ENCODE assay signal across 11 mouse cellular contexts in the genomic region with DNA sequence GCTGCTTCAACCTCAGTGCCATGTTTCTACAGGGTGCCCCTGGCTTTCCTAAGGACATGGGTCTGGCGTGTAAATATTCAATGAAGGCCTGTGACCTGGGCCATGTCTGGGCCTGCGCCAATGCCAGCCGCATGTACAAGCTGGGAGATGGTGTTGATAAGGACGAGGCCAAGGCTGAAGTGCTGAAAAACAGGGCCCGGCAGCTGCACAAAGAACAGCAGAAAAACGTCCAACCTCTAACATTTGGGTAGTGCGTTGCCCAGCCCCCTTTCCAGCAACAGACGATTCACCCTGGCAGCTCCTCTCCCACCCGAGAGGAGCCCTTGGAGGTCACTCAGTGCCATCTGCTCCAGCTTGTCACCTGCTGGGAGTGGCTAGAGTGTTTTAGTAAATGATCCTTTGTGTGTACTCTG. TPM values are rescaled to one million over a fixed set of nuclear protein-coding genes. Genes with fewer than 3 reads are reported as not detected.
DNase-seq lines count a peak whose midpoint lies in the region; ATAC-seq lines count a peak whose summit lies in the region.
"Had no signal": no experiment of that assay in that cellular context is flagged by ENCODE, and none has a peak within 500 bp of the region (broad histone marks: within the 10 kb centered on the region; RNA-seq: fewer than 3 reads in every experiment).

No protein-coding gene starts in this region.

- peak; percentile 46 for DNase-seq in left cerebral cortex, postnatal 4 days
- DNase-seq in left cerebral cortex, postnatal 25 days (ENCODE audit: low spot score in 2 of 2) = no peak
- DNase-seq in ZHBTc4 (ENCODE audit: low read depth, low spot score) = peak; percentile 54
- DNase-seq in cerebellum, postnatal 25 days = peak; percentile 55 to 62
- DNase-seq in heart, adult 9 months (ENCODE audit: low spot score in 2 of 2) = no peak
- DNase-seq in kidney, postnatal 10 days = no peak
- no peak for DNase-seq in heart, adult 8-10 months (ENCODE audit: low spot score)

- H3K9ac ChIP-seq in liver, embryonic 16.5 days (ENCODE audit: low read depth, low read length) = no peak overlapping the region

- 58% methylated on average over 9 of the region's 9 CpGs for WGBS in liver, embryonic 16.5 days (ENCODE audit: insufficient replicate concordance)

- no peaks in the 10 kb centered on the region for H3K9me3 ChIP-seq in liver, embryonic 16.5 days (replicated peaks; ENCODE audit: control insufficient read depth, low read length)
- H3K9me3 ChIP-seq: G1E; heart, embryonic 10.5 days had no signal

- H3K27me3 ChIP-seq in liver, embryonic 16.5 days (ENCODE audit: control insufficient read depth, insufficient read depth, low read depth, low read length) = no peaks in the 10 kb centered on the region

- 0 out of 2 replicates have a peak, but pooled peaks cover 4% of the 10 kb centered on the region for H3K36me3 ChIP-seq in liver, embryonic 16.5 days (ENCODE audit: control insufficient read depth, insufficient read depth)

- no peak overlapping the region for H3K4me3 ChIP-seq in liver, embryonic 16.5 days (ENCODE audit: low read depth, low read length)
- H3K4me3 ChIP-seq: heart, embryonic 10.5 days had no signal

- intact Hi-C loops in left cerebral cortex, postnatal 4 days (cut with DNase I) = loop anchor here (10.0 kb wide), 1 partner anchor 216 kb away; no protein-coding TSS in a partner anchor
- intact Hi-C loops in left cerebral cortex, postnatal 25 days (cut with DNase I) = no loop called here

- H3K27ac ChIP-seq in liver, embryonic 16.5 days (ENCODE audit: low read length) = peak overlapping the region; percentile 36; the same call in 1 of the 2 replicates
- H3K27ac ChIP-seq: heart, embryonic 10.5 days; macrophage had no signal

- no peak overlapping the region for H3K4me2 ChIP-seq in liver, embryonic 16.5 days (ENCODE audit: low read depth, low read length)

- peaks cover 3% of the 10 kb centered on the region for H3K4me1 ChIP-seq in liver, embryonic 16.5 days (ENCODE audit: control insufficient read depth, low read depth, low read length)

- ATAC-seq in liver, embryonic 16.5 days (ENCODE audit: low read depth) = peak; percentile 17; the same call in 1 of the 2 replicates

RNA-seq across cellular contexts. Expression of a gene that starts 10.4 kb away (rescaled TPM):
- total RNA-seq in left cerebral cortex, postnatal 4 days (2021) = 10 to 100 TPM; 31.2 to 40.7 TPM
- 10 to 100 TPM; 26.5 to 29.6 TPM for total RNA-seq in left cerebral cortex, postnatal 25 days (2021)
- polyA plus RNA-seq in liver, embryonic 16.5 days (2015; fragmentation: Nextera tagmentation; extraction: Ambion mirVana) = 20.5 and 26.3 TPM in 2 replicates
- total RNA-seq in heart, adult 8-10 months (2022) = 10 to 100 TPM; 31.0 to 45.6 (median 36.2) TPM

RNA-seq across cellular contexts. Expression of a gene that starts 37.4 kb away (rescaled TPM):
- 100 to 1,000 TPM; 150 to 152 TPM for total RNA-seq in left cerebral cortex, postnatal 4 days (2021)
- total RNA-seq in left cerebral cortex, postnatal 25 days (2021) = 100 to 1,000 TPM; 107 TPM
- polyA plus RNA-seq in liver, embryonic 16.5 days (2015; fragmentation: Nextera tagmentation; extraction: Ambion mirVana) = 2.3 and 3.1 TPM in 2 replicates
- total RNA-seq in heart, adult 8-10 months (2022) = 10 to 100 TPM; 38.1 to 41.9 (median 40.5) TPM

RNA-seq across cellular contexts. Expression of a gene that starts 44.8 kb away (rescaled TPM):
- not detected for total RNA-seq in left cerebral cortex, postnatal 4 days (2021)
- not detected for total RNA-seq in left cerebral cortex, postnatal 25 days (2021)
- 0.15 and 0.16 TPM in 2 replicates for polyA plus RNA-seq in liver, embryonic 16.5 days (2015; fragmentation: Nextera tagmentation; extraction: Ambion mirVana)
- total RNA-seq in heart, adult 8-10 months (2022) = not detected
- total RNA-seq: G1E had no signal
- polyA plus RNA-seq: G1E, macrophage had no signal

Comparison
In these comparisons a context has a peak if more than half of its experiments do, and no peak if none do; other contexts are left out.
1. DNase-seq: peak in left cerebral cortex, postnatal 4 days (single experiment), ZHBTc4 (single experiment) and cerebellum, postnatal 25 days (2 of 2); none in left cerebral cortex, postnatal 25 days (0 of 2), heart, adult 9 months (0 of 2), kidney, postnatal 10 days (single experiment) and heart, adult 8-10 months (single experiment).